Mouse (Mus musculus) limb, embryonic 12.5 days (tissue): ENCODE results near the gene Ankrd40. TPM values are rescaled to one million over a fixed set of nuclear protein-coding genes. Genes with fewer than 3 reads are reported as not detected.
A peak's percentile ranks its signal among the peaks of the same experiment; 100 is the strongest.

ENCODE experiments used
- ATAC-seq: fragments of 200-750 bp; cut with Nextera tagmentation; 2 replicates; pipeline ENCODE4 v1.8.0; 2017; ENCODE audit warnings: low read depth, moderate TSS enrichment; ENCODE audit not compliant: insufficient number of reproducible peaks, insufficient read depth, low FRiP score, low TSS enrichment
- H3K27ac ChIP-seq: fragments of 300-500 bp; sonication (generic); 2 replicates; pipeline ENCODE4 v1.5.1; 2016; ENCODE audit warnings: mild to moderate bottlenecking, moderate library complexity
- H3K27me3 ChIP-seq: fragments of 300-500 bp; sonication (generic); 2 replicates; pipeline ENCODE4 v1.6.1; 2016; ENCODE audit warnings: mild to moderate bottlenecking, moderate library complexity
- H3K36me3 ChIP-seq: fragments of 300-500 bp; sonication (generic); 2 replicates; pipeline ENCODE4 v1.6.1; 2016; ENCODE audit warnings: mild to moderate bottlenecking, moderate library complexity
- H3K4me1 ChIP-seq: fragments of 300-500 bp; sonication (generic); replicated peaks from 2 replicates; pipeline ENCODE4 v1.6.1; 2016
- H3K4me2 ChIP-seq: fragments of 300-500 bp; sonication (generic); 2 replicates; pipeline ENCODE4 v1.6.1; 2016; ENCODE audit warnings: mild to moderate bottlenecking, moderate library complexity
- H3K4me3 ChIP-seq: fragments of 300-500 bp; sonication (generic); replicated peaks from 2 replicates; pipeline ENCODE4 v1.5.1; 2016; ENCODE audit warnings: mild to moderate bottlenecking
- H3K9ac ChIP-seq: fragments of 300-500 bp; sonication (generic); replicated peaks from 2 replicates; pipeline ENCODE4 v1.6.1; 2016; ENCODE audit warnings: mild to moderate bottlenecking, moderate library complexity
- H3K9me3 ChIP-seq: fragments of 300-500 bp; sonication (generic); 2 replicates; pipeline ENCODE4 v1.6.1; 2016; ENCODE audit warnings: mild to moderate bottlenecking, moderate library complexity
- WGBS: fragments of 180-500 bp; shearing (Covaris S2); methylation state at CpG from one replicate; pipeline ENCODE4 v1.1.7; 2016; 5-methylcytosine and 5-hydroxymethylcytosine counted together
- polyA plus RNA-seq: library from polyadenylated mRNA; unstranded; fragments of >200 nt; fragmentation: Nextera tagmentation; extraction: Ambion mirVana; gene quantifications from 2 replicates; pipeline ENCODE4 v1.2.1, GENCODE M21; 2016

Gene Ankrd40
- polyA plus RNA-seq, 1 experiment from 2014 or later, result 35.0 TPM

DNA sequence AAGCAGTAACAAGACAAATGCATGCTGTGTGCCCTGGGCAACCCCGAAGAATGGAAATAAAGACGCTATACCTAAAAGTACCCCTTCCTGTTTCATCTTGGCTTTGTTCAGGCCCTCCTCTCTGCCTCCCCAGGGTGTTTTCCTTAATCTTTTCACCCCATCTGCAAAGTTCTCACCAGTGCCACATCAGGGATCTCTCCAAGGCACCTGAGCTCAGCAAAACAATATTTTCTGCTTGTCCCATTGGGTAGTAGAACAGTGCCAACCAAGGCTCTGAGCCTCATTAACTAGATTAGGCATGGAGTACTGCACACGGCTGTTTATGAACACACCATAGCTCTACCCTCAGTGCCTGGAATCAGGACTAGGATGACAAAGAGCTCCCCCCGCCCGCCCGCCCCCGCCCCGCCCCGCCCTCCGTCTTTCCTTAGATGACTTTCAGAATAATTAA lies 815 bp upstream of the Ankrd40 start:
- Histone ChIP-seq H3K4me1 (peaks cover 25% of the 10 kb centered on the region), H3K27me3 (no peaks in the 10 kb centered on the region), H3K4me2 (peak overlapping the region; percentile 75), H3K9me3 (no peaks in the 10 kb centered on the region), H3K27ac (peak overlapping the region; percentile 97), H3K36me3 (no peaks in the 10 kb centered on the region), H3K4me3 (peak overlapping the region; percentile 74), H3K9ac (no peak overlapping the region; the same call in 1 of the 2 replicates)
- ATAC-seq, result no peak
- WGBS, result 10% methylated on average over 10 of the region's 10 CpGs

DNA sequence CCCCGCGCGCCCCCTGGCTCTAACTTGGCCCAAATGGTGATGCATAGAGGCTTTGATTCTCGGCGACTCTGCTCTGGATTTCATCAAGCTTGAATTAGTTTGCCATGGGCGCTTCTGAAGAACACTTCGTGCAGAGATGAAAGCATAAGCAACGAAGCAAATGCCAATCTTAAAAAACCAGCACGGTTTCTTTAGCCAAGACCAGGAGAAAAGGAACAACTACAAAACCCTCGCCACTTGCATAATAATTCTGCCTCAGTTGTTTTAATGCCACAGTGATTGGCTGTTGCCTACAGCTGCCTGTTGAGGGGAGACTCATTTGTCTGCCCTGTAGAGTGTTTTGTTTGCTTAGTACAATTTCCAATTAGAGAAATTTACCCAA lies 834 bp downstream of the Ankrd40 start:
- H3K9me3 ChIP-seq, result no peaks in the 10 kb centered on the region
- H3K4me2 ChIP-seq, result peak overlapping the region; percentile 75
- peaks cover 2% of the 10 kb centered on the region; the same call in 1 of the 2 replicates for H3K36me3 ChIP-seq
- ATAC-seq, result no peak
- H3K27me3 ChIP-seq, result no peaks in the 10 kb centered on the region
- H3K9ac ChIP-seq, result peak overlapping the region; percentile 89
- H3K27ac ChIP-seq, result peak overlapping the region; percentile 97
- 2% methylated on average over 10 of the region's 10 CpGs for WGBS
- peaks cover 18% of the 10 kb centered on the region for H3K4me1 ChIP-seq
- peak overlapping the region; percentile 74 for H3K4me3 ChIP-seq

- ATAC-seq, result no peak
- Histone ChIP-seq H3K9me3 (no peaks in the 10 kb centered on the region), H3K4me3 (no peak overlapping the region), H3K27me3 (no peaks in the 10 kb centered on the region), H3K27ac (no peak overlapping the region; the same call in 1 of the 2 replicates), H3K36me3 (peaks cover 7% of the 10 kb centered on the region), H3K4me1 (peaks cover 18% of the 10 kb centered on the region), H3K4me2 (0 out of 2 replicates have a peak overlapping the region, but pooled peaks have one; percentile 75), H3K9ac (no peak overlapping the region)
- 55% methylated on average over 4 of the region's 4 CpGs for WGBS
Measured at GRCm38 (mm10) chr11:94329270-94329891, 1.6 kb downstream of the Ankrd40 start.

DNA sequence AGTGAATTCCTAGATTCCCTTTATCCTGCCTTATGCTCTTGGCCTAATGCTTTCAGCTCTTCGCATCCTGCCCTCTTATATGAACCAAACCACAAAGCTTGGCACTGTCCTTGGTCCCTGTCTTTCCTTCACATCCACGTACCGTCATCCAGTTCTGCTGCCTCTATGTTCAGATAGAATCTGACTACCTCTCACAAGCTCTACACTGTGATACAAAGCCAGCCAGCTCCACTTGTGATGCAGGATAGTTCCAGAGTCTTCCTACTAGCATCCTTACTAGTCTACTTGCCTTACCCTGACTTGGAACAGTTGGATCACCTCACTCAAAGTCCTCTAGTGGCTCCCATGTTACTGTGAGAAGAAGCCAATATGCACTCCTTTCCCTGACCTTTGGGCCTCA lies 2.4 kb downstream of the Ankrd40 start:
- Histone ChIP-seq H3K36me3 (peaks cover 14% of the 10 kb centered on the region), H3K27me3 (no peaks in the 10 kb centered on the region), H3K27ac (no peak overlapping the region), H3K9me3 (no peaks in the 10 kb centered on the region), H3K4me3 (no peak overlapping the region), H3K9ac (no peak overlapping the region), H3K4me1 (peaks cover 18% of the 10 kb centered on the region), H3K4me2 (no peak overlapping the region)
- no peak for ATAC-seq
- WGBS, result 97% methylated on average over 3 of the region's 3 CpGs

DNA sequence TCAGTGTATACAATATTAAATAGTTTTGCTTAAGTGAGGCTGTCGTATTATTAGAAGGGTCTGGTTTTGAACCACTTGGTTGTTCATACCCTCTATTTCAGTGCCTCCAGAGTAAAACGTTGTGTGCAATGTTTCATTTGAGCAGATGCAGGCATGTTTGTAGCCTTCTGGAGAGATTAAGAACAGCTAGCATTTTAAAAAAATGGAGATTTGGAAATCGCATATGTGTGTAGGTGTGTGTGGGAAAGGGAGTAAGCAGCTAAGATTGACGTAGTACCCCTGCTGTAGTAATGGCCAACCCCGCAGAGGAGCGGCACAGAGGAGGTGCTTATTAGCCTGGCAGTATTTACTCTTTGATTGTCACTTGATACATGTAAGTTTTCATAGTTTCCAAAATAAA lies 4.9 kb downstream of the Ankrd40 start:
- Histone ChIP-seq H3K4me1 (peaks cover 10% of the 10 kb centered on the region; the same call in 1 of the 2 replicates), H3K36me3 (peaks cover 36% of the 10 kb centered on the region), H3K4me3 (no peak overlapping the region), H3K9ac (no peak overlapping the region), H3K9me3 (no peaks in the 10 kb centered on the region), H3K4me2 (no peak overlapping the region), H3K27me3 (no peaks in the 10 kb centered on the region), H3K27ac (no peak overlapping the region)
- ATAC-seq, result no peak
- WGBS, result 90% methylated on average over 6 of the region's 6 CpGs

DNA sequence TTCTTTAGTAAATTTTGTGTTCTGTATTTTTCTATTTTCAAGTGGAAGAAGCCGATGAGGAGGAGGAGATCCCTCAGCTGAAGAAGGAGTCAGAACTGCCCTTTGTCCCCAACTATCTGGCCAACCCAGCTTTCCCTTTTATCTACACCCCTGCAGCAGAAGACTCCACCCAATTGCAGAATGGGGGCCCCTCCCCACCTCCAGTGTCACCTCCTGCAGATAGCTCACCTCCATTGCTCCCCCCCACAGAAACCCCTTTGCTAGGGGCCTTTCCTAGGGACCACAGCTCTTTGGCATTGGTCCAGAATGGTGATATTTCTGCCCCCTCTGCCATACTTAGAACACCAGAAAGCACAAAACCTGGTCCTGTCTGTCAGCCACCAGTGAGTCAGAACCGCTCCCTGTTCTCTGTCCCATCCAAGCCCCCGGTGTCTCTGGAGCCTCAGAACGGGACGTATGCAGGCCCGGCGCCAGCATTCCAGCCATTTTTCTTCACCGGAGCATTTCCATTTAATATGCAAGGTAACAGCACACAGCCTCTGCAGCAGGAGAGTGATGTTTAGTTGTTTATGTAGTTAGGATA lies 6.7 kb downstream of the Ankrd40 start:
- no peaks in the 10 kb centered on the region for H3K9me3 ChIP-seq
- no peak overlapping the region for H3K4me3 ChIP-seq
- H3K4me2 ChIP-seq, result no peak overlapping the region
- H3K27ac ChIP-seq, result no peak overlapping the region
- ATAC-seq, result no peak
- no peaks in the 10 kb centered on the region for H3K27me3 ChIP-seq
- H3K4me1 ChIP-seq, result peaks cover 10% of the 10 kb centered on the region; the same call in 1 of the 2 replicates
- H3K9ac ChIP-seq, result no peak overlapping the region
- WGBS, result 91% methylated on average over 8 of the region's 8 CpGs
- H3K36me3 ChIP-seq, result peaks cover 54% of the 10 kb centered on the region

DNA sequence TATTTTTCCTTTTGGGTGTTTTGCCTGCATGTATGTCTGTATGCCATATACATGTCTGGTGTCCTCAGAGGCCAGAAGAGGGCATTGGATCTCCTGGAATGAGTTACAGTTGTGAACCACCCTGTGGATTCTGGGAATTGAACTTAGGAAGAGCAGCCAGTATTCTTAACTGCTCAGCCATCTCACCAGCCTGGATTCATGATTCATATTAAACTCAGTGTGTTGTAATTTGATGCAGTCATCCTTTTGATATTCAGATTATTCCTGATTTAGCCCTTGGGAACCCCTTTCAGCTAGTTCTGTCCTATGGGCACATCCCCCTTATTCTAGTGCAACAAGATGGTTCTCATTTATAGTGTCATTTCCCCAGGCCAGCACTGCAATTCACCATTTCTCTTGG lies 8.8 kb downstream of the Ankrd40 start:
- H3K4me3 ChIP-seq, result no peak overlapping the region
- H3K4me1 ChIP-seq, result peaks cover 13% of the 10 kb centered on the region
- no peak for ATAC-seq
- peaks cover 59% of the 10 kb centered on the region for H3K36me3 ChIP-seq
- H3K27ac ChIP-seq, result no peak overlapping the region
- H3K4me2 ChIP-seq, result no peak overlapping the region
- no peaks in the 10 kb centered on the region for H3K9me3 ChIP-seq
- no peak overlapping the region for H3K9ac ChIP-seq
- H3K27me3 ChIP-seq, result no peaks in the 10 kb centered on the region

GRCm38 (mm10) chr11:94338347-94338746 lies 10.5 kb downstream of the Ankrd40 start:
- WGBS, result 93% methylated on average over 2 of the region's 2 CpGs
- Histone ChIP-seq H3K27ac (no peak overlapping the region), H3K4me1 (peaks cover 28% of the 10 kb centered on the region), H3K9me3 (no peaks in the 10 kb centered on the region), H3K4me2 (no peak overlapping the region), H3K27me3 (no peaks in the 10 kb centered on the region), H3K36me3 (peaks cover 59% of the 10 kb centered on the region), H3K9ac (no peak overlapping the region), H3K4me3 (no peak overlapping the region)
- no peak for ATAC-seq

DNA sequence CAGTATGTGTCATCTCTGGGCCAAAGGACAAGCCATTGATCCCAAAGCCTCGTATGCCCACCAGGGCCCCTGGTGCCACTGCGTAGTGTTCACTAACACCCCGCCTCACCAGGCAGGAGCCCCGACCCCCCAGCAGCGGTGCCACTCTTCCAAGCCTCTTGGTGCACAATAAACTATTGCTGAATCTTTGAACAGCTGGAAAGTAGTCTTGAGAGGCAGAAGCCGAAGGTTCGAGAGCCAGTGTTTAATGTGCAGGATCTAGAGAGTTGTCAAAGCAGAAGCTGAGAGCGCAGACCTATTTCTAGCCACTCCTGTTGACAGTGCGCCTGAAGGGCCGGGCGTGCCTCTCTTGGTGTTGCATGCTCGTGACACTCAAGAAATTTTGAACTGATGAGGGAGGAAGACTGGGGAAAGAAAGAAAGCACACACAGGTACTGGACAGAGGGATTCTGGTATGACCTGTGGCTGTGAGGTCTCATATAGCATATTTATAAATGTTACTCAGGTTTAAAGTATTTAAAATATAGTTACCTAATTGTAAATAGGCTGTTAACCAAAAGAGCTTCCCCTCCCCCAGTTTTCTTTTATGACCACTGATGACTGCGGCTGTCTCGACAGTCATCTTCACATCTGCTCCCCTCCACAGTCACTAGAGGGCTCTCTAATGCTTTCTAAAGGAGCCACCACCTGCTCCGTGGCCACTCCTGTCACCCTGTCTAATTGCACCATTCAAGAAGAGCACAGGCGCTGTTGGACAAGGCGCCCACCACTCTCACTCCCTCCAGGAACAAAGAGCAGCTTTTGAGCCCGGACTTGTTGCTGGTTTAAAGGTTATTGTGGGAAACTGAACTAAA lies 12.2 kb downstream of the Ankrd40 start:
- Histone ChIP-seq H3K4me3 (no peak overlapping the region), H3K4me2 (no peak overlapping the region), H3K36me3 (peaks cover 48% of the 10 kb centered on the region), H3K27me3 (no peaks in the 10 kb centered on the region), H3K9ac (no peak overlapping the region), H3K27ac (no peak overlapping the region), H3K4me1 (peaks cover 42% of the 10 kb centered on the region), H3K9me3 (no peaks in the 10 kb centered on the region)
- 58% methylated on average over 18 of the region's 18 CpGs for WGBS
- ATAC-seq, result no peak

GRCm38 (mm10) chr11:94340948-94341933 lies 13.4 kb downstream of the Ankrd40 start:
- peaks cover 47% of the 10 kb centered on the region for H3K4me1 ChIP-seq
- 52% methylated on average over 10 of the region's 10 CpGs for WGBS
- ATAC-seq, result no peak

More at GRCm38 (mm10) chr11:94340948-94341933, 13.4 kb downstream of the Ankrd40 start:
- Histone ChIP-seq H3K27ac (no peak overlapping the region), H3K27me3 (no peaks in the 10 kb centered on the region), H3K4me2 (no peak overlapping the region), H3K4me3 (no peak overlapping the region), H3K9ac (no peak overlapping the region), H3K36me3 (peaks cover 35% of the 10 kb centered on the region), H3K9me3 (no peaks in the 10 kb centered on the region)
